ENCODE assay signal across 15 mouse cellular contexts in genomic region chr1:154038241-154038640, GRCm38 (mm10).
"Had no signal": no experiment of that assay in that cellular context is flagged by ENCODE, and none has a peak within 500 bp of the region (broad histone marks: within the 10 kb centered on the region; RNA-seq: fewer than 3 reads in every experiment).

No protein-coding gene starts in this region.

- H3K36me3 ChIP-seq: neural tube, embryonic 15.5 days; stomach, embryonic 15.5 days had no signal

- H3K4me1 ChIP-seq: neural tube, embryonic 15.5 days; stomach, embryonic 15.5 days had no signal

- H3K9me3 ChIP-seq: neural tube, embryonic 15.5 days; stomach, embryonic 15.5 days had no signal

- DNase-seq: retina, postnatal 1 day; right cerebral cortex, adult 18-20 months; right cerebral cortex, postnatal 14 days; right cerebral cortex, postnatal 25 days; right cerebral cortex, postnatal 4 days; spleen, adult 18-20 months; thymus, adult 18-20 months; thymus, adult 2 months; thymus, postnatal 14 days; thymus, postnatal 25 days; thymus, postnatal 36 days; thymus, postnatal 4 days had no signal

- H3K27me3 ChIP-seq: neural tube, embryonic 15.5 days; stomach, embryonic 15.5 days had no signal

- H3K4me3 ChIP-seq: neural tube, embryonic 15.5 days; stomach, embryonic 15.5 days had no signal

- H3K27ac ChIP-seq: neural tube, embryonic 15.5 days; stomach, embryonic 15.5 days; stomach, postnatal 0 days had no signal

- H3K9ac ChIP-seq: neural tube, embryonic 15.5 days; stomach, embryonic 15.5 days had no signal
